Mouse (Mus musculus) layer of hippocampus, adult 8-10 months (tissue): ENCODE results near the gene Rhbdf1. TPM values are rescaled to one million over a fixed set of nuclear protein-coding genes. Genes with fewer than 3 reads are reported as not detected.

Experiments
- DNase-seq, 2 experiments: peaks; one replicate each; pipeline ENCODE4 v3.0.0; 2022; ENCODE audit warnings: low spot score in 2 of 2
- total RNA-seq, 4 experiments: library from RNA; stranded (reverse); gene quantifications; 2 replicates each; pipeline ENCODE4 v1.2.4; 2022

Gene Rhbdf1
- total RNA-seq, 4 experiments from 2014 or later = 11.7 to 18.4 (median 15.0) TPM

DNA sequence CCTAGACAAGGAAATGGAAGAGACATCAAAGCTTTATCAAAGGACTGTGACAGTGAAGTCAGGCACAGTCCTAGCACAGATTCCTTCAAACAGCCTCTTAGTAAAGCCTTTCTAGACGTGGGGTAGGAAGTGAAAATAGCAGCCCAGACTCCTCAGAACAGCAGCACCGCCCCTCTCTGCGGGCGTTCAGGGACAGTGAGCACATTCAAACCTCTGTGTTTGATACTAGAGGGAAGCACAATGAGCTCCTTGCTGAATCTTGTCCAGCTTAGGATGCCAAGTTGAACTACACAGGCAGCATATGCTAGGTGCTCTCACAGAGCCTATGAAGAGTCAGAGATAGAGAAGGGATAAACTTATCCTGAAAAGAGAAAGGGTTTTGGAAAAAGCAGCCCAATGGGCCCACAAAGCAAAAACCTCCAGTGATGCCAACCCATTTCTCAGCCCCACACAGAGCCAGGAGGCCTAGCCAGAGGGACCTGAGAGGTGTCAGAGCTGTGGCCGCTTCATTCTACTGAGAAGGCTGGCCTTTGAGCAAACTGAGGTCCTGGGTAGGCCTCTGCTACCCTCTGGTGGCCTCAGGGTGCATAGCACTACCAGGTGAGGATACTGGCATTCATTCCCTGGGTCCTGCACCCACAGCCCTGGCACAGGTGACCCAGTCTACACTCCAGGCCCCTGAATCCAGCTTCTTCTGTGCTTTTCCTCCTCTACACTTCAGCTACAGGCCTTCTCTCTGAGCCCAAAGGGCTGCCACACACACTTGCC, 16.2 kb upstream of the Rhbdf1 start:
- DNase-seq = peak in 1 of 2 experiments; percentile 78

DNA sequence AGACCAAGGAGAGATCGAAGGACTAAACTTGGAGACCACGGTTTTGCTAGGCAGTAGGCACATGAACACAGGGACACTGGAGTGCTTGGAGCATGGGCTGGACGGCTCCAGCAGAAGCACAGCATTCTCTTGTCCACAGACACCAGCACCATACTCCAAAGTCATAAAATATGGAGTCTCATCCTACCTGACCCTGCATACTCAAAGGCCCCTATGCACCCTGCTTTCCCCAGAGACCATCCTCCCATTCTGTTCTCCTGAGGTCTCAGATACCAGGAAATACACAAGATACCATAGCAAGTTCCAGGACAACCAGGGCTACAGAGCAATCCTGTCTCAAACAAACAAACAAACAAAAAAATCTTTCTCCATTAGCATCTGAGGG, 15.3 kb upstream of the Rhbdf1 start:
- no peak for DNase-seq

GRCm38 (mm10) chr11:32236712-32237410, 14.8 kb upstream of the Rhbdf1 start:
- DNase-seq = peak in 1 of 2 experiments; percentile 57

DNA sequence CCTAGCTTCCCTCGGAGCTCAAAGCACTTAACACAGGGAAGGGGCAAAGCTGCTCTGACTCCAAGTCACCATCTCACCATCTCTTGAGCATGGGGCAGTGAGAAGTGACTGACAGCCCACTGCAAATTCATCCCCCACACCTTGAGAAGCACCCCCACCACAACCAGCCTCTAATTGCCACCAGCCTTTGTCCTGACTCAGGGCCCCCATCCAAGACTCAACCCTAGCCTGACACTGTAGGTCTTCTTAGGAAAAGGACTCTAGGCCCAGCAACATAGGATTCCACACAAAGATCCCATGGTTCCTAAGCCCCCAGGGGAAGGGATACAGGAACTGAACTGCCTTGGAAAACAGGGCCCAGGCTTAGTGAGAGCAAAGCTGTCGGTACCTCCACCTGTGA, 14.0 kb upstream of the Rhbdf1 start:
- no peak for DNase-seq

GRCm38 (mm10) chr11:32235646-32236045, 13.5 kb upstream of the Rhbdf1 start:
- peak; percentile 61 to 75 for DNase-seq

DNA sequence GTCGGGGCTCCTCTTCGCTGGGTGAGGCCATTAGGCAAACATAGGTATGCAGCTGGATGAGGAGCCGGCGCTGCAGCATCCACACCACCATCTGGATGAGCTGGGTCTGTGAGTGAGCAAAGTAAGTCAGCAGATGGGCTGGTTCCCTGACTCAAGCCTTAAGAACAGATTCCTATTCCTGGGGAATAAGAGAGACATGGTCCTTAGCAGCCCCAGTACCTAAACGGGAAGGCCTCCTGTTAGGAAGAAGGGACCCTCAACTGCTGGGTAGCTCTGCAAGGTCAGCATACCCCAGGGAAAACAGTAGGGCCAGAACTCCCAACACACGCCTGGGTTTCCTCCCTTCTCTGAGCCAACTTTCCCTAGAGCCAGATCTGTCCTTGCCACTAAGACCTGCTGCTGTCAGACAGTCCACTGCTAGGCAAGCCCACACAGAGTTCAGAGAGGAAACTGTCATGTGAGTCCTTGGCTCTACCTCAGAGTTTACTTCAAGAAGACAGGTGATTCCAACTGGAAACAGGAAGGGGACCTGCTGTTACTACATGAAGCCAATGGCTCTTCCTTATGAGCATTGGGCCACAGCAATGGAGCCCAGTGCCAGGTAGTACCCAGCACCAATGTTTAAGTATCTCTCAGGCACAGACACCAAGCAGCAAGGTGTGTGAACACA, 12.9 kb upstream of the Rhbdf1 start:
- DNase-seq = no peak

GRCm38 (mm10) chr11:32233895-32234294, 11.8 kb upstream of the Rhbdf1 start:
- peak in 1 of 2 experiments; percentile 49 for DNase-seq

GRCm38 (mm10) chr11:32232848-32233247, 10.7 kb upstream of the Rhbdf1 start:
- DNase-seq = no peak

DNA sequence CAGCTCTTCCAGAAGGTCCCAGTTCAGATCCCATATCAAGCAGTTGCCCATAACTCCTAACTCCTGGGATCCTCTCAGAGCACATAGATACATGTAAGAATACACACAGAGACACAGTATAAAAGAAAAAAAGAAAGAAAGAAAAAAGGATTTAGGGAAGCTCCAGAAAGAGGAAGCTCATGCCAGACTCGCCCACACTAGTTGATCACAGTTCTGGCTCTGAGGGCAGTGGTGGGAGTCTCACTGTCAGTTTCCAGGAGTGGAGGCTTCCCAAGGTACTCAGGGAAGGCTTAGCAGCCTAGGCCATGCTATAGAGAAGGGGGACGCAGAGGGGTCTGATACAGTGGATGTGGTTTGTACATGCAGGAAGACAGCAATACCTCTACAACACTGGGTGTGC, 9.0 kb upstream of the Rhbdf1 start:
- DNase-seq = no peak

DNA sequence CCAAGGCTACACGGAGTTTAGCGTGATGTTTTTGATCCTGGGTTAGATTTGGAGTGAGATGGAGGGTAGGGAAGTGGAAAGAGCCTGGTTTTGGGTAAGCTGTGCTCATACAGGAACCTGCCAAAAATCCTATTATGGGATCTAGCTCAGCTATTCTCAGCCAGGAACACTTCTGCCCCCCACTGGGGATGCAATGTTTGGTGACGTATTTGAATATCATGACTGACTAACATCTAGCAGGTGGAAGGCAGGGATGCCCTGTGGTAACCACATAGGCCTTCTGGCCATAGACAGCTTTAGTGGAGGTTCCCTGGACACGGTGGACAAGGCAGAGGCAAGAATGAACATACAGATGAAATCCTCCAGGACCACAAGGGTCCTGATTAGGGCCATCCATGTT, 8.1 kb upstream of the Rhbdf1 start:
- DNase-seq = no peak

DNA sequence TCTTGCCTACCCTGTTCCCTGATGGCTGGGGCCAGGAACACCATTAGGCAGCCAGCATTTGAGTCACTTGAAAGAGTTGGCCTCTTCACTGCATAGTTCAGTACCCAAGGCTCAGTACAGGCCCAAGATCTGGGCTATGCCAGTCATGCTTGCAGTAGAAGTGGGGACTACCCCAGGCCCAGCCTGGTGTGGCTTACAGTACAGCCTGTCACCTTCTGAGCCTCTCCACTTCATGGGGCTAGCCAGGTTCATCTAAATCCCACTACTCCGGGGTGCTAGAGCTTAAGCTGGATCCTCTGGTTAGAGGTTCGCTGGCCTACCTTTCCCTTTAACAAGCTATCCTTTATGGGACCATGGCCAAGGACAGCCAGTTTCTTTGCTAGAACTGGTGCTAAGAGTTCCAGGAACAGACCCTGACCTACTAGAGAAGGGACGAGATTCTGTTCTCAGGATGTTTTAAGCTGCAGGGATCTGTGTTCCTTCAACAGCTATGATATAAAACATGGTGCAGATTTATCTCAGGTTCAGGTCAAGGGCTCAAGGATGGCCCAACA, 6.3 kb upstream of the Rhbdf1 start:
- no peak for DNase-seq

DNA sequence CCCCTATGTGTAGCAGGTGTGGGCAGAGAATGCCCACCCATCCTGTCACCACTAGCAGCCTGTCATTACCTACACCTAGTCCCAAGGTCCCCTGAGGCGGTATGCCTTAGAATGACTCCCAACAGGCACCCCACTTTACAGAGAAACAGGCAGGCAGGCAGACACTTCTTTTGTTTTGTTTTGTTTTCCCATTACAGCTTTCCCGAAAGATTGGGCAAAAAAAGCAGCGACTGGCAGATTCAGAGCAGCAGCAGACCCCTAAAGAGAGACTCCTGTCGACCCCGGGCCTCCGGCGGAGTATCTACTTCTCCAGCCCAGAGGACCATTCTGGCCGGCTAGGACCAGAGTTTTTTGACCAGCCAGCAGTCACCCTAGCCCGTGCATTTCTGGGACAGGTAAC, 5.5 kb upstream of the Rhbdf1 start:
- no peak for DNase-seq

DNA sequence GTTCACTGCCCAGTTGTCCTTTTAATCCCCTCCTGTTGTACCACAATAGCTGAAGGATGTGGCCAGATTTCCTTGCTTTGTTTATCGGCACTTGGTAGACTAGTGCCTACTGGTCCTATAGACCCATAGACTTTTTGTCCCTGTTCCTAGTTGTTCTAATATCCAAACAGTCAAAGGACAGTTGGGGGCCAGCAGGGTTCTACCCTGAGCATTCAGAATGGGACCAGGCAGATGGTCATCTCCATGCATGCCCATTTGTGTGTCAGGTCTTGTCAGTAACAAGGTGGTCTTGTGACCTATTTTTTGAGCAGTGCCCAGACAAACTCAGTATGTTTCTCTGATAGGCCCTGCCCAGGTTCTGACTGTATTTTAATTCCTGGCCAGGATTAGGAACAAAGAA, 4.9 kb upstream of the Rhbdf1 start:
- no peak for DNase-seq

- peak; percentile 74 to 82 for DNase-seq
These were observed 4.2 kb upstream of the Rhbdf1 start, which contains the start of gene Mpg for GRCm38 (mm10) chr11:32226124-32226871. TSS of gene Mpg (plus strand) at chr11:32226505.

GRCm38 (mm10) chr11:32225222-32226104, 3.4 kb upstream of the Rhbdf1 start:
- DNase-seq = no peak

- DNase-seq = no peak
These were observed 2.5 kb upstream of the Rhbdf1 start for GRCm38 (mm10) chr11:32224468-32225139.

DNA sequence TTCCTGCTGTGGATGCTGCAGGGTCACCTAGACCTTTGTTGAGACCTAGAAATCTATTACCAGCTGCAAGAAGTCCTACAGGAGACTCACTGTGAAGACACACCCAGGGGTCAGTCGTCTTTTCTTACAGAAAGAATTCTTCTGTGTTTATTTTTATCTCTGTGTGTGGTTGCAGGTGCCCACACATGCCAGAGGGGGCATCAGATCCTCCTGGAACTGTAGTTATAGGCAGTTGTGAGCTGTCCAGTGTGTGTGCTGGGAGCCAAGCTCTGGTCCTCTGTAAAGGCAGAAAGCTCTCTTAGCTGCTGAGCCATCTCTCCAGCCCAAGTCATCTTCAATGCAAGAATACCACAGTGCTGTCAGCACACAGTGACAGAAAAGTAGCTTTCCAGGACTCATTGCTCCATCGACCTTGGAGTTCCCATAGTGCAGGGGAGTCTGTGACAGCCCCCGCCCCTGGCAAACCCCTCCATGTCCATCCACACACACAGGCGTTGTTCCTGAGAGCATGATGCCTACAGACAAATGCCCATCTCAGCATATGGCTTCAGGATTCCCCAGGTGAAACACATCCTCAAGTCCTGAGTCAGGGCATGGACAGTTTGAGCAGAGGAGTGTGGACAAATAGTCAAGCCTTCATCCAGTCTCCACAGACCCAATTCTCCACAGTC, 1.3 kb upstream of the Rhbdf1 start:
- no peak for DNase-seq

DNA sequence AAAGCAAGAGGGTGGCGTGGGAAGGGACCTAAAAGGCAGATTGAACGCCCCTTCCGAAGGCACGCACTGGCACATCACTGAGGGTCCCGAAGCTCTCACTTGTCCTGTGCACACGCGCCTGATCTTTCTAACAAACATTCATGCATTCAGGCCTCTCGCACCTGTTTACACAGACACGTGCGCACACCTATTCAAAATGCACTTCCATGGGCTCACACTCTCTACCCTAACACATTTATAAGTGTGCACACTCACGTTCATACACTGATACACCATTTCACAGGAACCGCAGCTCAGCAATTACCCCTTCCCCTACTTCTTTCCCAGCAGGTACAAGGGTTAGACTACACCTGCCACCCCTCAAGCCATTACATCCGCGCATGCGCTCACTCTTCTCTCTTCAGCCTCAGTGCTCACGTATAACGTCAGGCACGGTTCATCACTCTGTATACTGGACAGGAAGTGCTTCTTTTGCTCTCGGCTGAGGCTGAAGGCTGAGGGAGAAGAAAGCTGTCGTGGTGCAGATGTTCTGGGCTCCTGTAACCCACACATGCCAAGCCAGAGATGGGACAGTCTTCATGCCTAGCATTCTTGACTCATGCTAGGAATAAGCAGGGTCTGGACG, 582 bp upstream of the Rhbdf1 start:
- no peak for DNase-seq
